Comparison of ENCODE assay signal across 8 mouse cellular contexts in genomic region chr2:165899923-165900322, GRCm38 (mm10). TPM values are rescaled to one million over a fixed set of nuclear protein-coding genes. Genes with fewer than 3 reads are reported as not detected.
DNase-seq lines count a peak whose midpoint lies in the region; ATAC-seq and TF ChIP-seq lines count a peak whose summit lies in the region.

No protein-coding gene starts in this region.

- no peaks in the 10 kb centered on the region for H3K9me3 ChIP-seq in lung, embryonic 15.5 days
- no peaks in the 10 kb centered on the region for H3K9me3 ChIP-seq in embryonic facial prominence, embryonic 12.5 days
- no peaks in the 10 kb centered on the region for H3K9me3 ChIP-seq in intestine, embryonic 14.5 days (ENCODE audit: control insufficient read depth, low read length)

- no peaks in the 10 kb centered on the region for H3K79me2 ChIP-seq in myocyte (ENCODE audit: control insufficient read depth, insufficient read depth)

- H3K27me3 ChIP-seq in lung, embryonic 15.5 days = no peaks in the 10 kb centered on the region
- no peaks in the 10 kb centered on the region for H3K27me3 ChIP-seq in embryonic facial prominence, embryonic 12.5 days
- no peaks in the 10 kb centered on the region for H3K27me3 ChIP-seq in intestine, embryonic 14.5 days (replicated peaks; ENCODE audit: control insufficient read depth, insufficient read depth, low read length)
- no peaks in the 10 kb centered on the region for H3K27me3 ChIP-seq in myocyte (ENCODE audit: control insufficient read depth, insufficient read depth, insufficient read length)

- no peaks in the 10 kb centered on the region for H3K36me3 ChIP-seq in lung, embryonic 15.5 days
- no peaks in the 10 kb centered on the region for H3K36me3 ChIP-seq in embryonic facial prominence, embryonic 12.5 days
- H3K36me3 ChIP-seq in intestine, embryonic 14.5 days (ENCODE audit: control insufficient read depth, insufficient read depth, low read length) = no peaks in the 10 kb centered on the region
- H3K36me3 ChIP-seq in myocyte (ENCODE audit: control insufficient read depth, insufficient read depth) = no peaks in the 10 kb centered on the region

- no peak overlapping the region for H3ac ChIP-seq in myocyte (ENCODE audit: control insufficient read depth, insufficient read length)

- H3K4me2 ChIP-seq in lung, embryonic 15.5 days = peak overlapping the region; percentile 26
- H3K4me2 ChIP-seq in embryonic facial prominence, embryonic 12.5 days (replicated peaks) = peak overlapping the region; percentile 21
- H3K4me2 ChIP-seq in intestine, embryonic 14.5 days (ENCODE audit: low read length) = peak overlapping the region; percentile 28
- peak overlapping the region; percentile 50 for H3K4me2 ChIP-seq in myocyte (ENCODE audit: low read depth)

- DNase-seq in lung, postnatal 4 days = no peak
- DNase-seq in intestine, embryonic 14.5 days (ENCODE audit: low spot score) = no peak
- DNase-seq in spleen, postnatal 10 days (ENCODE audit: low spot score in 2 of 2) = no peak
- DNase-seq in adrenal gland, adult 8-10 months = no peak
- DNase-seq in urinary bladder, adult 18-20 months (ENCODE audit: low spot score in 2 of 2) = no peak

- peak overlapping the region; percentile 90 for H3K27ac ChIP-seq in lung, embryonic 15.5 days
- peak overlapping the region; percentile 89; the same call in 1 of the 2 replicates for H3K27ac ChIP-seq in embryonic facial prominence, embryonic 12.5 days
- H3K27ac ChIP-seq in intestine, embryonic 14.5 days (ENCODE audit: low read depth) = peak overlapping the region; percentile 67

- 13% methylated on average over 3 of the region's 3 CpGs for WGBS in lung, embryonic 15.5 days
- WGBS in embryonic facial prominence, embryonic 12.5 days = 17% methylated on average over 3 of the region's 3 CpGs
- WGBS in intestine, embryonic 14.5 days = 22% methylated on average over 3 of the region's 3 CpGs

- no peak overlapping the region for H3K4me3 ChIP-seq in lung, embryonic 15.5 days
- H3K4me3 ChIP-seq in embryonic facial prominence, embryonic 12.5 days = no peak overlapping the region
- H3K4me3 ChIP-seq in intestine, embryonic 14.5 days (ENCODE audit: low read depth, low read length) = no peak overlapping the region
- no peak overlapping the region for H3K4me3 ChIP-seq in myocyte

- peak; percentile 33; the same call in 1 of the 2 replicates for ATAC-seq in lung, embryonic 15.5 days (ENCODE audit: borderline replicate concordance, extremely low read depth, low FRiP score, low TSS enrichment)
- ATAC-seq in embryonic facial prominence, embryonic 12.5 days (ENCODE audit: insufficient number of reproducible peaks, insufficient read depth, low FRiP score, low TSS enrichment) = no peak
- ATAC-seq in intestine, embryonic 14.5 days (replicated peaks; ENCODE audit: low FRiP score, low TSS enrichment, low read depth) = no peak; the same call in 1 of the 2 replicates

- no peak overlapping the region for H3K9ac ChIP-seq in lung, embryonic 15.5 days
- no peak overlapping the region for H3K9ac ChIP-seq in embryonic facial prominence, embryonic 12.5 days
- 0 out of 2 replicates have a peak overlapping the region, but pooled peaks have one; percentile 20 for H3K9ac ChIP-seq in intestine, embryonic 14.5 days (ENCODE audit: low read length)

- peaks cover 34% of the 10 kb centered on the region for H3K4me1 ChIP-seq in lung, embryonic 15.5 days
- peaks cover 37% of the 10 kb centered on the region for H3K4me1 ChIP-seq in embryonic facial prominence, embryonic 12.5 days
- H3K4me1 ChIP-seq in intestine, embryonic 14.5 days (replicated peaks; ENCODE audit: control insufficient read depth, insufficient read depth, low read length) = peaks cover 22% of the 10 kb centered on the region

- TF ChIP-seq POLR2A in myocyte (IDR thresholded peaks at IDR 0.05; ENCODE audit: insufficient read length, low read depth) = no peak

TF ChIP-seq in myocyte, 11 proteins besides CTCF, POLR2A, EP300 and RAD21:
- TF ChIP-seq MYOD1 (IDR thresholded peaks at IDR 0.05; ENCODE audit: control insufficient read depth in 1 of 3, insufficient read length in 2 of 3, low read depth in 2 of 3) = no peak
- no peak for TF ChIP-seq SRF (IDR thresholded peaks at IDR 0.05; ENCODE audit: control insufficient read depth, insufficient read length, low read depth)
- TF ChIP-seq REST (IDR thresholded peaks at IDR 0.05; ENCODE audit: insufficient read depth, insufficient read length) = no peak
- TF ChIP-seq TCF12 (IDR thresholded peaks at IDR 0.05; ENCODE audit: insufficient read depth, poor library complexity, severe bottlenecking) = no peak
- no peak for TF ChIP-seq TCF3 (IDR thresholded peaks at IDR 0.05; ENCODE audit: insufficient read length, low read depth)
- TF ChIP-seq E2F4 (IDR thresholded peaks at IDR 0.05; ENCODE audit: insufficient read depth) = no peak
- TF ChIP-seq POLR2AphosphoS2 (IDR thresholded peaks at IDR 0.05; ENCODE audit: insufficient read length, low read depth) = no peak
- TF ChIP-seq CEBPB (IDR thresholded peaks at IDR 0.05; ENCODE audit: insufficient read depth, poor library complexity, severe bottlenecking) = no peak
- no peak for TF ChIP-seq MAX (IDR thresholded peaks at IDR 0.05; ENCODE audit: low read depth)
- no peak for TF ChIP-seq MYOG (IDR thresholded peaks at IDR 0.05; ENCODE audit: control insufficient read depth in 1 of 3, insufficient read depth in 1 of 3, insufficient read length in 2 of 3, low read depth in 2 of 3)
- TF ChIP-seq USF1 (IDR thresholded peaks at IDR 0.05; ENCODE audit: low read depth) = no peak

RNA-seq across cellular contexts. Expression of gene Zmynd8, which starts 1.1 kb away (rescaled TPM):
- polyA plus RNA-seq in lung, embryonic 15.5 days (2015; fragmentation: Nextera tagmentation; extraction: Ambion mirVana) = 44.7 and 46.0 TPM in 2 replicates
- 58.9 and 64.2 TPM in 2 replicates for polyA plus RNA-seq in embryonic facial prominence, embryonic 12.5 days (2016; fragmentation: Nextera tagmentation; extraction: Ambion mirVana)
- polyA plus RNA-seq in intestine, embryonic 14.5 days (2014; fragmentation: Nextera tagmentation; extraction: Ambion mirVana) = 49.2 and 53.6 TPM in 2 replicates
- polyA plus RNA-seq in myocyte (2012; fragmentation: generic; extraction: Trizol) = 20.9 TPM
- 10 to 100 TPM; 51.7 to 94.5 (median 70.6) TPM for total RNA-seq in adrenal gland, adult 8-10 months (2022)
